Mouse (Mus musculus): ENCODE measurements around the gene Cnot6l.

DNA sequence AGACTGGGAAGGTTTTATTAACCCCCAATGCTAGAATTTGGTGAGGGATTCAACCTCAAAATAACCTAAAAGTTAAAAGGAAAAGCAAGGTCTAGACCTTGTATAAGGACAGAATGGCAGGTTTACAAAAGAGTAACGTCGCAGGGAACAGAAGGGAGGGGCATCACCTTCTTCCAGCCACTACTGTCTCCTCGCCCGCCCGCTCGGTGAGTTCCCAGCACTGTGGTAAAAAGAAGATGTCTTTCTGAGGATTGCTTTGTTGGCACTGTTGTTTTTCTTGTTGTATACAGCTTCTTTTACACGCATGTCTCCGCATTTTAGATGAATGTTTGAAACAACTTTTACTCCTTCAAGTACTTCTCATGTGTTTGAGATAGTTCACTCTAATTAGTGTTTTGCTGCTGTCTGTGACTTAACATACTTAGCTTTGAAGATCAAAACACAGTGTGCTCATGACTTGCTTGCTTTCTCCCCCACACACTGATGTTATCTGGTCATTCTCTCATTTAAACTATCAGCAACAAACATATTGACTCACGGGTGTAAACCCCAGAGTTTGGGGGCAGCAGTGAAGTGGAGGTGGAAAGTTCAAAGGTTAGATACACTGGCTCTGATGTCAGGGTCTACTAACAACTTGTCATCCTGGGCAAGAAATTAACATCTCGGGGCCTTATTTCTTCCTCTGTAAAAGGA lies 37.6 kb upstream of the Cnot6l start:
- TF ChIP-seq POLR2A (IDR thresholded peaks at IDR 0.05; ENCODE audit: insufficient read depth, low read depth, low read length), result no peak
- TF ChIP-seq CTCF (IDR thresholded peaks at IDR 0.05), result no peak
- TF ChIP-seq EP300 (IDR thresholded peaks at IDR 0.05; ENCODE audit: insufficient read depth, low read depth, low read length), result no peak

All from heart, adult 2 months (tissue).